Mouse (Mus musculus): ENCODE data around the gene 3110070M22Rik. TPM values are rescaled to one million over a fixed set of nuclear protein-coding genes. Genes with fewer than 3 reads are reported as not detected.
"Not testable (repeated sequence)": the region's sequence is repeated elsewhere in the genome, so short reads cannot be mapped to it uniquely, and the experiment has no call there.

Gene 3110070M22Rik
- polyA plus RNA-seq (2014; fragmentation: Nextera tagmentation; extraction: Ambion mirVana), result 1.0 and 1.1 TPM in 2 replicates

GRCm38 (mm10) chr13:119487880-119488580, at the start of gene 3110070M22Rik, which contains the start of gene Tmem267:
Gene 3110070M22Rik, minus strand, starts transcription at chr13:119488383.
Gene Tmem267, plus strand, starts transcription at chr13:119488039.
- WGBS, result 74% methylated on average over 87 of the region's 87 CpGs
- Histone ChIP-seq H3K27me3 (ENCODE audit: control insufficient read depth, insufficient read depth, low read length) (no peaks in the 10 kb centered on the region), H3K27ac (ENCODE audit: low read depth, low read length) (peak within 1 kb of the TSS; percentile 1; the same call in 1 of the 2 replicates), H3K9ac (ENCODE audit: low read depth, low read length) (peak within 1 kb of the TSS; percentile 17; the same call in 1 of the 2 replicates), H3K4me1 (replicated peaks; ENCODE audit: control insufficient read depth, insufficient read depth, low read length) (no peaks in the 10 kb centered on the region), H3K4me3 (ENCODE audit: low read depth, low read length) (no peak within 1 kb of the TSS), H3K9me3 (ENCODE audit: control insufficient read depth, low read length) (peaks cover 5% of the 10 kb centered on the region), H3K4me2 (replicated peaks; ENCODE audit: low read depth, low read length) (peak within 1 kb of the TSS; percentile 12; the same call in 1 of the 2 replicates), H3K36me3 (ENCODE audit: control insufficient read depth, insufficient read depth, low read length) (0 out of 2 replicates have a peak, but pooled peaks cover 2% of the 10 kb centered on the region)
- peak; percentile 95 for DNase-seq (ENCODE audit: low spot score)
- no peak for ATAC-seq (ENCODE audit: low FRiP score)

GRCm38 (mm10) chr13:119494938-119495337, 6.8 kb upstream of the 3110070M22Rik start:
- H3K27me3 ChIP-seq (ENCODE audit: control insufficient read depth, insufficient read depth, low read length); H3K9ac ChIP-seq (ENCODE audit: low read depth, low read length); H3K9me3 ChIP-seq (ENCODE audit: control insufficient read depth, low read length); H3K4me2 ChIP-seq (replicated peaks; ENCODE audit: low read depth, low read length); H3K27ac ChIP-seq (ENCODE audit: low read depth, low read length); H3K36me3 ChIP-seq (ENCODE audit: control insufficient read depth, insufficient read depth, low read length); H3K4me3 ChIP-seq (ENCODE audit: low read depth, low read length); DNase-seq (ENCODE audit: low spot score); H3K4me1 ChIP-seq (replicated peaks; ENCODE audit: control insufficient read depth, insufficient read depth, low read length): not testable (repeated sequence)
- ATAC-seq (ENCODE audit: low FRiP score), result peak; percentile 12; the same call in 1 of the 2 replicates
- WGBS, result 97% methylated on average over 10 of the region's 22 CpGs

GRCm38 (mm10) chr13:119492083-119492482, 3.9 kb upstream of the 3110070M22Rik start:
- not testable (repeated sequence) for H3K9ac ChIP-seq (ENCODE audit: low read depth, low read length); H3K4me1 ChIP-seq (replicated peaks; ENCODE audit: control insufficient read depth, insufficient read depth, low read length); ATAC-seq (ENCODE audit: low FRiP score); H3K9me3 ChIP-seq (ENCODE audit: control insufficient read depth, low read length); H3K36me3 ChIP-seq (ENCODE audit: control insufficient read depth, insufficient read depth, low read length); DNase-seq (ENCODE audit: low spot score); H3K27me3 ChIP-seq (ENCODE audit: control insufficient read depth, insufficient read depth, low read length); H3K4me2 ChIP-seq (replicated peaks; ENCODE audit: low read depth, low read length); H3K4me3 ChIP-seq (ENCODE audit: low read depth, low read length); H3K27ac ChIP-seq (ENCODE audit: low read depth, low read length)
- 91% methylated on average over 10 of the region's 10 CpGs for WGBS

GRCm38 (mm10) chr13:119487354-119487753, 829 bp downstream of the 3110070M22Rik start:
- Histone ChIP-seq H3K4me3 (ENCODE audit: low read depth, low read length) (no peak overlapping the region), H3K27ac (ENCODE audit: low read depth, low read length) (no peak overlapping the region), H3K27me3 (ENCODE audit: control insufficient read depth, insufficient read depth, low read length) (no peaks in the 10 kb centered on the region), H3K36me3 (ENCODE audit: control insufficient read depth, insufficient read depth, low read length) (0 out of 2 replicates have a peak, but pooled peaks cover 2% of the 10 kb centered on the region), H3K4me2 (replicated peaks; ENCODE audit: low read depth, low read length) (no peak overlapping the region), H3K9me3 (ENCODE audit: control insufficient read depth, low read length) (peaks cover 5% of the 10 kb centered on the region), H3K9ac (ENCODE audit: low read depth, low read length) (no peak overlapping the region), H3K4me1 (replicated peaks; ENCODE audit: control insufficient read depth, insufficient read depth, low read length) (no peaks in the 10 kb centered on the region)
- WGBS, result 65% methylated on average over 7 of the region's 7 CpGs
- DNase-seq (ENCODE audit: low spot score), result no peak
- no peak for ATAC-seq (ENCODE audit: low FRiP score)

GRCm38 (mm10) chr13:119477789-119478188, 10.4 kb downstream of the 3110070M22Rik start:
- WGBS, result 82% methylated on average over 2 of the region's 2 CpGs
- H3K27ac ChIP-seq (ENCODE audit: low read depth, low read length), result no peak overlapping the region
- no peak overlapping the region for H3K9ac ChIP-seq (ENCODE audit: low read depth, low read length)
- peaks cover 6% of the 10 kb centered on the region; the same call in 1 of the 2 replicates for H3K36me3 ChIP-seq (ENCODE audit: control insufficient read depth, insufficient read depth, low read length)
- ATAC-seq (ENCODE audit: low FRiP score), result no peak
- H3K27me3 ChIP-seq (ENCODE audit: control insufficient read depth, insufficient read depth, low read length), result no peaks in the 10 kb centered on the region
- DNase-seq (ENCODE audit: low spot score), result no peak
- no peak overlapping the region for H3K4me2 ChIP-seq (replicated peaks; ENCODE audit: low read depth, low read length)
- H3K4me3 ChIP-seq (ENCODE audit: low read depth, low read length), result no peak overlapping the region
- H3K9me3 ChIP-seq (ENCODE audit: control insufficient read depth, low read length), result no peaks in the 10 kb centered on the region
- no peaks in the 10 kb centered on the region for H3K4me1 ChIP-seq (replicated peaks; ENCODE audit: control insufficient read depth, insufficient read depth, low read length)

GRCm38 (mm10) chr13:119476631-119477030, 11.6 kb downstream of the 3110070M22Rik start:
- no peak for DNase-seq (ENCODE audit: low spot score)
- peaks cover 6% of the 10 kb centered on the region; the same call in 1 of the 2 replicates for H3K36me3 ChIP-seq (ENCODE audit: control insufficient read depth, insufficient read depth, low read length)
- no peaks in the 10 kb centered on the region for H3K27me3 ChIP-seq (ENCODE audit: control insufficient read depth, insufficient read depth, low read length)
- H3K27ac ChIP-seq (ENCODE audit: low read depth, low read length), result no peak overlapping the region
- no peaks in the 10 kb centered on the region for H3K4me1 ChIP-seq (replicated peaks; ENCODE audit: control insufficient read depth, insufficient read depth, low read length)
- H3K4me3 ChIP-seq (ENCODE audit: low read depth, low read length), result no peak overlapping the region
- 91% methylated on average over 9 of the region's 9 CpGs for whole genome bisulfite sequencing
- H3K9me3 ChIP-seq (ENCODE audit: control insufficient read depth, low read length), result no peaks in the 10 kb centered on the region
- H3K4me2 ChIP-seq (replicated peaks; ENCODE audit: low read depth, low read length), result no peak overlapping the region
- no peak overlapping the region for H3K9ac ChIP-seq (ENCODE audit: low read depth, low read length)
- no peak for ATAC-seq (ENCODE audit: low FRiP score)

- peak within 1 kb of the TSS; percentile 67 for H3K9ac ChIP-seq (ENCODE audit: low read depth, low read length)
- no peaks in the 10 kb centered on the region for H3K36me3 ChIP-seq (ENCODE audit: control insufficient read depth, insufficient read depth, low read length)
- ATAC-seq (ENCODE audit: low FRiP score) (peak; percentile 97), DNase-seq (ENCODE audit: low spot score) (peak; percentile 94)
- peak within 1 kb of the TSS; percentile 45 for H3K4me2 ChIP-seq (replicated peaks; ENCODE audit: low read depth, low read length)
- H3K27ac ChIP-seq (ENCODE audit: low read depth, low read length), result peak within 1 kb of the TSS; percentile 65
- H3K9me3 ChIP-seq (ENCODE audit: control insufficient read depth, low read length), result no peaks in the 10 kb centered on the region
- peak within 1 kb of the TSS; percentile 62 for H3K4me3 ChIP-seq (ENCODE audit: low read depth, low read length)
- WGBS, result 7% methylated on average over 57 of the region's 57 CpGs
- H3K4me1 ChIP-seq (replicated peaks; ENCODE audit: control insufficient read depth, insufficient read depth, low read length), result no peaks in the 10 kb centered on the region; the same call in 1 of the 2 replicates
- H3K27me3 ChIP-seq (ENCODE audit: control insufficient read depth, insufficient read depth, low read length), result no peaks in the 10 kb centered on the region
These were observed 25.3 kb downstream of the 3110070M22Rik start, which contains the start of gene 4833420G17Rik for GRCm38 (mm10) chr13:119462596-119463560. Gene 4833420G17Rik, plus strand, starts transcription at chr13:119462768.

- Histone ChIP-seq H3K4me2 (replicated peaks; ENCODE audit: low read depth, low read length) (peak overlapping the region; percentile 36), H3K36me3 (ENCODE audit: control insufficient read depth, insufficient read depth, low read length) (no peaks in the 10 kb centered on the region), H3K27ac (ENCODE audit: low read depth, low read length) (peak overlapping the region; percentile 65), H3K4me1 (replicated peaks; ENCODE audit: control insufficient read depth, insufficient read depth, low read length) (no peaks in the 10 kb centered on the region; the same call in 1 of the 2 replicates), H3K9ac (ENCODE audit: low read depth, low read length) (peak overlapping the region; percentile 67), H3K27me3 (ENCODE audit: control insufficient read depth, insufficient read depth, low read length) (no peaks in the 10 kb centered on the region), H3K4me3 (ENCODE audit: low read depth, low read length) (peak overlapping the region; percentile 62), H3K9me3 (ENCODE audit: control insufficient read depth, low read length) (no peaks in the 10 kb centered on the region)
- WGBS, result 11% methylated on average over 10 of the region's 10 CpGs
- peak; percentile 20 for DNase-seq (ENCODE audit: low spot score)
- ATAC-seq (ENCODE audit: low FRiP score), result peak; percentile 73
These were observed 26.1 kb downstream of the 3110070M22Rik start for GRCm38 (mm10) chr13:119461900-119462595.
